Comparison of ENCODE assay signal across 8 mouse cellular contexts in genomic region chr2:6322376-6322901, GRCm38 (mm10). TPM values are rescaled to one million over a fixed set of nuclear protein-coding genes. Genes with fewer than 3 reads are reported as not detected.
DNase-seq lines count a peak whose midpoint lies in the region; ATAC-seq and TF ChIP-seq lines count a peak whose summit lies in the region.

Usp6nl (plus strand) TSS chr2:6322667.

- peak; percentile 89 for ATAC-seq in activated CD4-positive, CD25-positive, alpha-beta regulatory T cell, adult 4 months

- peaks cover 2% of the 10 kb centered on the region; the same call in 1 of the 2 replicates for H3K4me1 ChIP-seq in cortical plate, adult 2 months (ENCODE audit: control insufficient read depth, insufficient read depth, low read length)
- peaks cover 30% of the 10 kb centered on the region for H3K4me1 ChIP-seq in megakaryocyte, embryonic 14.5 days

- peak within 1 kb of the TSS; percentile 54 for H3K4me3 ChIP-seq in cortical plate, adult 2 months (ENCODE audit: insufficient read depth, low read length)
- H3K4me3 ChIP-seq in megakaryocyte, embryonic 14.5 days (replicated peaks), result peak within 1 kb of the TSS; percentile 95

- TF ChIP-seq CTCF in cortical plate, adult 2 months (IDR thresholded peaks at IDR 0.05; ENCODE audit: extremely low read depth, insufficient read depth, low read length), result no peak

- TF ChIP-seq POLR2A in cortical plate, adult 2 months (IDR thresholded peaks at IDR 0.05; ENCODE audit: extremely low read depth, insufficient read depth, low read length), result 0 out of 2 replicates have a peak, but pooled peaks have one; percentile 26

- peak; percentile 77 to 80 for DNase-seq in gastrocnemius, adult 8-10 months (ENCODE audit: low spot score in 2 of 2)
- peak; percentile 87 for DNase-seq in induced T-regulatory cell, adult 2 months (ENCODE audit: low read depth)
- DNase-seq in left cerebral cortex, adult 9 months (ENCODE audit: low spot score in 2 of 2), result peak; percentile 25 to 66
- DNase-seq in right cerebral cortex, adult 2 months (ENCODE audit: low spot score in 2 of 2), result peak; percentile 67 to 75
- DNase-seq in urinary bladder, postnatal 10 days (ENCODE audit: low spot score), result peak; percentile 75

- H3K9me3 ChIP-seq in megakaryocyte, embryonic 14.5 days, result no peaks in the 10 kb centered on the region

- H3K27ac ChIP-seq in cortical plate, adult 2 months (ENCODE audit: insufficient read depth, low read length), result peak within 1 kb of the TSS; percentile 89

- H3K36me3 ChIP-seq in megakaryocyte, embryonic 14.5 days (replicated peaks; ENCODE audit: low read length), result no peaks in the 10 kb centered on the region

- H3K27me3 ChIP-seq in megakaryocyte, embryonic 14.5 days (replicated peaks), result peaks cover 7% of the 10 kb centered on the region

RNA-seq across cellular contexts. Expression of gene Usp6nl, which starts in this region (rescaled TPM):
- polyA plus RNA-seq in activated CD4-positive, CD25-positive, alpha-beta regulatory T cell, adult 4 months (2017; shearing (Covaris generic)), result 1 to 10 TPM; 6.1 to 7.1 TPM
- polyA plus RNA-seq in cortical plate, adult 2 months (2012; rRNA removed), result 8.3 and 8.6 TPM in 2 replicates
- total RNA-seq in gastrocnemius, adult 8-10 months (2022), result 1 to 10 TPM; 2.5 to 3.4 (median 2.8) TPM
- 1.9 and 2.9 TPM in 2 replicates for polyA plus RNA-seq in megakaryocyte, embryonic 14.5 days (2012; ENCODE audit: insufficient read depth, low replicate concordance)

Comparison
In these comparisons a context has a peak if more than half of its experiments do, and no peak if none do; other contexts are left out.
1. Peak in every context shown above with its lines: DNase-seq, ATAC-seq, H3K4me3 ChIP-seq and H3K27ac ChIP-seq.